Mouse (Mus musculus) stomach, postnatal 0 days (tissue): Measurements from ENCODE around the gene Frat1. TPM values are rescaled to one million over a fixed set of nuclear protein-coding genes. Genes with fewer than 3 reads are reported as not detected.
"Not testable (repeated sequence)": the region's sequence is repeated elsewhere in the genome, so short reads cannot be mapped to it uniquely, and the experiment has no call there.

Source experiments
- ATAC-seq: fragments of 200-750 bp; cut with Nextera tagmentation; 2 replicates; pipeline ENCODE4 v1.8.0; 2017; ENCODE audit not compliant: low FRiP score, low TSS enrichment
- DNase-seq: peaks from one replicate; pipeline ENCODE4 v3.0.0-alpha.2; 2016; ENCODE audit warnings: low spot score
- H3K27ac ChIP-seq: fragments of 300-500 bp; sonication (generic); replicated peaks from 2 replicates; pipeline ENCODE4 v1.5.1; 2014; ENCODE audit warnings: mild to moderate bottlenecking, control low read depth
- H3K27me3 ChIP-seq: fragments of 300-500 bp; sonication (generic); 2 replicates; pipeline ENCODE4 v1.6.1; 2014; ENCODE audit warnings: low read length; ENCODE audit not compliant: control insufficient read depth, insufficient read depth
- H3K36me3 ChIP-seq: fragments of 300-500 bp; sonication (generic); 2 replicates; pipeline ENCODE4 v1.6.1; 2014; ENCODE audit warnings: low read length, mixed read lengths; ENCODE audit not compliant: control insufficient read depth, insufficient read depth
- H3K4me1 ChIP-seq: fragments of 300-500 bp; sonication (generic); replicated peaks from 2 replicates; pipeline ENCODE4 v1.6.1; 2014; ENCODE audit warnings: antibody characterized with exemption; ENCODE audit not compliant: control insufficient read depth, insufficient read depth
- H3K4me2 ChIP-seq: fragments of 300-500 bp; sonication (generic); replicated peaks from 2 replicates; pipeline ENCODE4 v1.6.1; 2014; ENCODE audit warnings: low read depth, mild to moderate bottlenecking, control low read depth, moderate library complexity
- H3K4me3 ChIP-seq: fragments of 300-500 bp; sonication (generic); 2 replicates; pipeline ENCODE4 v1.5.1; 2014; ENCODE audit warnings: low read depth, low read length, control low read depth
- H3K9ac ChIP-seq: fragments of 300-500 bp; sonication (generic); 2 replicates; pipeline ENCODE4 v1.6.1; 2014; ENCODE audit warnings: mild to moderate bottlenecking, low read length, control low read depth, mixed read lengths
- H3K9me3 ChIP-seq: fragments of 300-500 bp; sonication (generic); 2 replicates; pipeline ENCODE4 v1.6.1; 2016; ENCODE audit warnings: low read length; ENCODE audit not compliant: control insufficient read depth
- CTCF ChIP-seq: IDR thresholded peaks from 2 replicates; pipeline ENCODE4 v1.5.1; 2016; ENCODE audit warnings: antibody characterized with exemption, low read depth, mild to moderate bottlenecking, moderate library complexity
- EP300 ChIP-seq: optimal IDR thresholded peaks from 2 replicates; pipeline ENCODE3; 2016; ENCODE audit warnings: antibody characterized with exemption
- WGBS: fragments of 180-500 bp; shearing (Covaris S2); extraction: QIAGEN DNeasy Blood & Tissue Kit; methylation state at CpG from one replicate; pipeline ENCODE4 v1.1.7; 2014; 5-methylcytosine and 5-hydroxymethylcytosine counted together
- polyA plus RNA-seq: library from polyadenylated mRNA; unstranded; fragments of >200 nt; fragmentation: Nextera tagmentation; extraction: Ambion mirVana; gene quantifications from 2 replicates; pipeline ENCODE4 v1.2.1, GENCODE M21; 2015

Gene Frat1
- polyA plus RNA-seq, 1 experiment from 2014 or later = 9.3 TPM

DNA sequence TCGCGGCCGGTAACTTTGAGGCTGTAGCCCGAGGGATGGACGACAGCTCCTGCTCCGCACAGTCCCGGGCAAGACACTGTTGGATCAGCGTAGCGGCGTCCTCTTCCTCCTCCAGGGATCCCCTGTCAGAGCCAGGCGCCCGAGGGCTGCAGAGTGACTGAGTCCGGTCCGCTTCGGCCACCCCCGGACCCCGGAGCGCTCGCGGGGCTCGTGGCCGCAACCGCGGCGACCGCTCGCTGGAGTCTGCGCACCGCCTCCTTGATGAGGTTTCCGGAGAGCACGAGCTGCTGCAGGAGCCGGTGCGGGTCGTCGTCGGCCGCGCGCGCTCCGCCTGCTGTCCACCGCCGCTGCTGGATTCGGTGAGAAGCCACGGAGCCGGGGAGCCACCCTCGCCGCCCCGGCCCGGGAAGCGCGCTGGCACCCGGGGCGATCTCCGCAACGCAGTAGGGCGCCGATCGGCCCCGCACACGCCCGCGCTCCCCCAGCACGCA, 17.4 kb downstream of the Frat1 start:
- peak overlapping the region; percentile 96 for H3K4me2 ChIP-seq
- H3K9me3 ChIP-seq = no peaks in the 10 kb centered on the region
- no peaks in the 10 kb centered on the region for H3K27me3 ChIP-seq
- H3K9ac ChIP-seq = peak overlapping the region; percentile 77
- H3K36me3 ChIP-seq = no peaks in the 10 kb centered on the region
- WGBS = 0% methylated on average over 57 of the region's 64 CpGs
- no peaks in the 10 kb centered on the region for H3K4me1 ChIP-seq
- ATAC-seq (peak; percentile 16), DNase-seq (peak; percentile 57)
- TF ChIP-seq CTCF (no peak), EP300 (no peak)
- H3K4me3 ChIP-seq = peak overlapping the region; percentile 72
- H3K27ac ChIP-seq = peak overlapping the region; percentile 94

DNA sequence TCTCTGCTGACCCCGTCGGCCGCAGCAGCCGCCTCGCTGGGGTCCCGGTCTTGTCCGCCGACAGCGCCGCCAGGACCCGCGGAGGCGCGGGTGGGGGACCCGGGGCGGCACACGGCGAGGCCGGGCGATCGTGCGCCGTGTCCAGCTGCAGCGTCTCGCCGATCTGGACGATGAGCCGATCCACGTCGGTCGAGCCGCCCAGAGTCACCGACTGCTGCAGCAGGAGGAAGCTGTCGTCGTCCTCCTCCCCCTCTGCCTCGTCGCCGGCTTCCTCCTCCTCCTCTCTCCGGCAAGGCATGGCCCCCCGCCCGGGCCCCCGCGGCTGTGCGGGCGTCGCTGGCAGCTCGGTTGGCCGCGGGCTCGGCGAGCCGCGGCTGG, 17.8 kb downstream of the Frat1 start:
- not testable (repeated sequence) for H3K27me3 ChIP-seq, H3K4me1 ChIP-seq, DNase-seq, H3K36me3 ChIP-seq, H3K9me3 ChIP-seq
- Histone ChIP-seq H3K27ac (peak overlapping the region; percentile 94), H3K4me2 (peak overlapping the region; percentile 96), H3K9ac (peak overlapping the region; percentile 77), H3K4me3 (peak overlapping the region; percentile 72)
- peak; percentile 44 for ATAC-seq
- 0% methylated on average over 16 of the region's 53 CpGs for WGBS

DNA sequence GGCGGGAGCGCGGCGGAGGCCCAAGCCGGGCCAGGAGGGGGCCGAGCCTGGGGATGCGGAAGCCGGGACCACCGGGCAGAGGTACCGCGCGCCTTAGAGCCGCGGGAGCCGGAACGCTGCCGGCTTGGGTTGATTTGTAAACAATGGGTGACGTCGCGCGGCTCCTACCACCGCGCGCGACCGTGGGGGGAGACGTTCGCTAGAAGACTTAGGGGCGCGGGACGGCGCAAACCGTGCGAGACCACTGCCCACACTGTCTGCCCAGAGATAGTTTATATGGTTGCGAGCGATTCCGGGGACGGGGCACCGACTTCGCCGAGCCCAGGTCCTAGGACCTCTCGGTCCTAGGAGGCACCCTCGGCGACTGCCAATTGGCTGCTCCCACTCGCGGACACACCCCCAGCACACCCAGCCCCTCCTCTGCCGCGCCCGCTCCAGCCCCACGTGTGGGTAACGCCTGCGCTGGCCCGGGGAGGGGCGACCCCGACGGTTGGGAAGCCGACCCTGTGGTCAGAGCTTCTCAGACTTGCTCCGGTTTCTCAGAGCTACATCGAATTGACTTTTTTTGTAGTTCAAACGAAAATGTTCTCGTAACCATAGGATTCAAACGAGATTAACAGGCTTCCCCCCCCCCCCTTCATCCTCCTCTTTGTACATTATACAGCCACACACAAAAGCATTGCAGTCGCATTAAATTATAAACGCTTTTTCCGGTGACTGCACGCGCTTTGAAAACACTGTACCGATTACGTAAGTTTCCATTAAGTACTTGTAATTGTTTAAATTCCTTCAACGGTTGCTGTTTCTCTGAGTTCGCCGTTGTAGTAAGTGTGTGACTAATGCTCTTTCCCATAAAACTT, 18.5 kb downstream of the Frat1 start, which contains the start of gene Frat2:
Gene Frat2 (minus strand): TSS at position 141 of the 860 bp plus-strand sequence.
- peak within 1 kb of the TSS; percentile 77 for H3K9ac ChIP-seq
- no peaks in the 10 kb centered on the region for H3K36me3 ChIP-seq
- TF ChIP-seq CTCF = no peak
- no peak for TF ChIP-seq EP300
- peak within 1 kb of the TSS; percentile 96 for H3K4me2 ChIP-seq
- no peaks in the 10 kb centered on the region for H3K9me3 ChIP-seq
- H3K27me3 ChIP-seq = no peaks in the 10 kb centered on the region
- H3K27ac ChIP-seq = peak within 1 kb of the TSS; percentile 94
- H3K4me3 ChIP-seq = peak within 1 kb of the TSS; percentile 72
- ATAC-seq = peak; percentile 95
- no peaks in the 10 kb centered on the region for H3K4me1 ChIP-seq
- peak; percentile 93 for DNase-seq
- WGBS = under 1% methylated on average over 70 of the region's 72 CpGs

DNA sequence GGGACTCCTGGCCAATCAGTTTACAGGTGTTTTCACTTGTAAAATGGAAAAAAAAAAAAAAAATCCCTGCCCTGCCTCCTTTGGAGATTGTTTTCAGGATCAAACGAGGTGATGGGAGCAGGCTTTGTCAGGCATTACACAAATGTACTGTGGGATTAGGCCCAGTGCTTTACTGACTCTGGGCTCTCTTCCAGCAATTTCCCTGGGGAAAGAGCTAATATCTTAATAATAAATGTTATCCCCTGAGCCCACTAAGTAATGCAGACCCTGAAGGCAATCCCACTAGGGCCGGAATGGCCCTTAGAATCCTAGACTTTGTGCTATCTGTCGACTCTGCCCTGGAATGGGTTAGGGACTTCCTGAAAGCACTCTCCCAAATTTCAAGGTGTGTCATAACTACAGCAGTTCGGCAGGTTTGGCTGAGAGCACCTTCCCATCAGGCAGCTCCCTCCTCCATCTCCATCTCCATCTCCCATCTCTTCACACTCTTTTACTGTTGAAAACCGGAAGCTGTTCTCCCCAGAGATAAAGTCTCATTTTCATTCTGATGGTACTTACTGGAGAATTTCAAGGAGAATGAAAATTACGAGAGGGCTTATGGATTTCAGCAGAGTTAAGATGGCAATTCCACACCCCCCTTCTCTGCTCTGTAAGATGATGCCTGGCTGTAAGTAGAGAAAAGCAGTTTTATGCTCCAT, 20.4 kb downstream of the Frat1 start:
- Histone ChIP-seq H3K4me1 (no peaks in the 10 kb centered on the region), H3K4me2 (no peak overlapping the region), H3K9ac (no peak overlapping the region), H3K27ac (no peak overlapping the region; the same call in 1 of the 2 replicates), H3K36me3 (no peaks in the 10 kb centered on the region), H3K9me3 (no peaks in the 10 kb centered on the region), H3K4me3 (no peak overlapping the region), H3K27me3 (no peaks in the 10 kb centered on the region)
- DNase-seq (no peak), ATAC-seq (no peak)
- TF ChIP-seq CTCF (no peak), EP300 (no peak)
- WGBS = 41% methylated on average over 6 of the region's 6 CpGs

DNA sequence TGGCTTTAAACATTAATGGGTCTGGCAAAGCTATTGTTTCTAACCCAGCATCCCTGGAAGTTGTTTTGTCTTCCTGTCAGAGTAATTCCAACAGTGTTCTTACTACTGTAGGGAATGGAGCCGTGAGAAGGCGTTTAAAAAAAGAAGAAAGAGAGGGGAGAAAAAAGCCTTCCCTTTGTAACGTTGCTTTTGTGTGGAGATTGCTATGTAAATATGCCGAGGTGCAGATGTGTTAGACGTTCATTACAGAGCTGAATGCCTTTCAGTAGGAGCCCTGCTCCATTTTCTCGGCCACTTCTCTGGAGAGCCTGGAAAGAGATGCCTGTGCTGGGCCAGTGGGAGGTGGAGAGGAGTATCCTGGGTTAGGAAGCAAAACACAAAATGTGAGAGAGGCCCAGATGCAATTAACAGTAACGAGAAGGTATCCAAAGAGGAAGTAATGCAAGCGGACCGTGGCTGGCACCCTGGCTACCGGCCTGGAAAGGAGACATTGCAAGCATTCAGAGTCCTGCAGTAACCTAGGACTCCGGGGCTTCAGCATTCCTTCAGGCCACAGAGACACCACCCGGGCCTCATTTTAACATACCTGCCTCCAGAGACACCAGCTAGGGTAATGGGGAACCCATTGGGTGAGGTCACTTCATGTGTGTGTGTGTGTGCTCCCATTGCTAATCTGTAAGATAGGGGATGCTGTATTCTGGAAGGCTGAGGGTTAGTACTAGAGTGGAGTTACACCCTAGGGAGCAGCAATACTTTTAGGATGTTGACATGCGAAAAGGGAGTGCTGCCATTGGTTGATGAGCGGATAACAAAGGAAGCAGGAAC, 21.2 kb downstream of the Frat1 start:
- 40% methylated on average over 14 of the region's 14 CpGs for WGBS
- Histone ChIP-seq H3K9me3 (no peaks in the 10 kb centered on the region), H3K36me3 (no peaks in the 10 kb centered on the region), H3K4me1 (no peaks in the 10 kb centered on the region), H3K9ac (no peak overlapping the region), H3K4me3 (no peak overlapping the region), H3K27me3 (no peaks in the 10 kb centered on the region), H3K4me2 (no peak overlapping the region), H3K27ac (no peak overlapping the region; the same call in 1 of the 2 replicates)
- ATAC-seq (no peak), DNase-seq (peak; percentile 28)
- TF ChIP-seq CTCF = no peak
- no peak for TF ChIP-seq EP300
